Mouse (Mus musculus) fat pad, adult 2 months (tissue): ENCODE measurements around the gene Lrtm1.
A peak's percentile ranks its signal among the peaks of the same experiment; 100 is the strongest.

Experiments used
- DNase-seq: peaks from one replicate; pipeline ENCODE4 v3.0.0-alpha.2; 2011; ENCODE audit warnings: low read depth, low spot score; ENCODE audit errors: extremely low read depth

Gene Lrtm1

DNA sequence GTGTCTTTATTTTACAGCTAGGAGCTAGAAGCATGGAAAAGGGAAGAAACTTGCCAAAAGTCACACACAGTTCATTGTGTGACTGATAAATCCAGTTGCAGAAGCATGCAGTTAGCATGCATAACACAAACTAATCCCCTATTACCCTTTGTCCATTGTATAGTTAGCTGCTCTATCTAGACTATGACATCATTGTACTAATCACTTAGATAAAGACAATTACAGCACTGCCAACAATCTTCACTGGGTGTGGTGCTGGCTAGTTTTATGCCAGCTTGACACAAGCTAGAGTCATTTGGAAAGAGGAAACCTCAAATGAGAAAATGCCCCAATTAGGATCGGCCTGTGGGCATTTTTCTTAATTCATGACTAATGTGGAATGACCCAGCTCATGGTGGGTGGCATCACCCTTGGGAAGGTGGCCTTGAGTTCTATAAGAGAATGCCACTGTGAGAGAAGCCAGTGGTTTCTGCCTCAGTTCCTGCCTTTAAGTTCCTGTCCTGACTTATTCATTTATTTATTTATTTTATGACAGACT, 13.9 kb downstream of the Lrtm1 start:
- DNase-seq = no peak

DNA sequence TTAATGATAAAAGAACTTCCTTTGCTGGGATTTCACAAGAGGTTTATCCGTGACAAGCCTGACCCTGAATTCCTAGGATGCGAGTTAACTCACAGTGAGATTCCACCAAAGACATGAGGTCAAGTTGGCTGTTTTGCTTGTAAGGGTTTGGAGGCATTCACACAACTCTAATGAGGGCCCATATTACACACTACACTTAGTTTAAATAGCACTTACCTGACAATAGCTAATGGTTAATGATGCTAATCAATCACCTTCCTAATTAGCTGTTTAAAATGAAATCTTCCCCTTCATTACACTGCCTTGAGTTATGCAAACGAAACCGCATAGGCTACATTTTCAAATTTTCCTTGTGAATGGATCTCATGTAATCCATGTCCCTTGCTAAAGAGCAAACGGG, 20.2 kb downstream of the Lrtm1 start:
- DNase-seq = no peak

DNA sequence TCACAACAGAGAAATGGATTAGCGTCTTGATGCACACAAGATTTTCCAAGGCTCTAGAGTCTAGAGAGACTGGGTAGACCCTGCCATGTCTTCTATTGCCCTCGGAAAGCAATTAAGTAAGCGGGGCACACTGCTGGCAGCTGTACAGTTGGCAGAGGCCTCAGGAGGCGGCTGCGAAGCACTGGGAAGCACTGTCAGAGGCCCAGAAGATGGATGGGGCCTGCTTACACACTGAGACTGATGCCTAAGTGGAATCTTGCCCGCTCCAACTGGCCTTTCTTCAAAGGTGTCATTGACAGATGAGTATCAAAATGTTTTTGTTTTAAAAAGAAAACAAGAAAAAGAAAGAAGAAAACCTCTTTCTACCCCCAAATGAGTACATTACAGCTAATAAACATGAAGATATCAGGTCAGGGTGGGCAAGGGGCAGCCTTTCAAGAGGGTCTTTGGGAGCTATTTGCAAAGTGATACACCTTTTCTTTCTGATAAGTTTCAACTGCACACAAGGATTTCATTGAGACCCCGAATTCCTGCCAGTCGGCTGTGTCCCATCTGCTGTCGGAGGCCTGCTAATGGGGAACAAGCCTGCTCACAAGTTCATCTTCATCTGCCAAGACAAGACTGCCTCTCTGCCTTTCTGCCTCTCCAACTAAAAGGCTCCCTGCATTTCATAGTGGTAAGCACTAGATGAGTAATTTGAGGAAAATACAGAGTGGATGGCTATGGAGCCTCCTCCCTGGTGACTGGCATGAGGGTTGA, 22.8 kb downstream of the Lrtm1 start:
- no peak for DNase-seq

DNA sequence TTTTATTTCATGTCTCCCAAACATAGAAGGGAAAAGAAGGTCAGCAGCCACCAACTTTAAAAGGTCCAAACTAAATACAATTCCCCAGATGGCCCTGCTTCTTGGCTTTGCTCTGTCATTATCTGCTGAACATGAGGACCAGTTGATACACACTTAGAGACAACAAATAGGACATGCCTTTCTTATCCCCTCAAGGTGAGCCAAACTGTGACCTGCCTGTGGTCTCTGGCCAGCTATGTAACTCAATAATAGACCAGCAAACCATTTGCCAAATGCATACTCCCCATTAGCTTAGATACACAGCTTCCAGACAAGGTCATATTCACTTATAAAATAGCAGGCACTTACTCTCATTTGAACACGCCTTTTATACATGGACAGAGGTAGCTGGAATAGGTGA, 23.5 kb downstream of the Lrtm1 start:
- no peak for DNase-seq

DNA sequence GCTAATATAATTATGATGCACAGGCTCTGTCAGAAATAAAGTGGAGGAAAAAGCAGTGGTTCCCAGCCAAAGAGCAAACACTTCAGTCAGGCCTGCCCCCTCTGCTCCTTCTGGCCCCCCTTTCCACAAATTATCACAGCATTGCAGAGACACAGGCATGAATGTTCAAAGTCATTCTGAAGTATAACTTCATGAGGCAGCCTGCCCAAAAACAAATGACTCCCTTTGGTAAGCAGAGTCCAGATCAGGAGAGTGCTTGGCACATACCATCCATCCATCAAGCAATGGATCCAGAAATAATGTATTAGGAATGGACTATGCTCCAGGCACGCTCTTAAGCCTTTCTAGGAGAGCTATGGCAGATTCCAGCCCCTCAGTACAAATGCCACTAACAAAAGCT, 24.3 kb downstream of the Lrtm1 start:
- no peak for DNase-seq

DNA sequence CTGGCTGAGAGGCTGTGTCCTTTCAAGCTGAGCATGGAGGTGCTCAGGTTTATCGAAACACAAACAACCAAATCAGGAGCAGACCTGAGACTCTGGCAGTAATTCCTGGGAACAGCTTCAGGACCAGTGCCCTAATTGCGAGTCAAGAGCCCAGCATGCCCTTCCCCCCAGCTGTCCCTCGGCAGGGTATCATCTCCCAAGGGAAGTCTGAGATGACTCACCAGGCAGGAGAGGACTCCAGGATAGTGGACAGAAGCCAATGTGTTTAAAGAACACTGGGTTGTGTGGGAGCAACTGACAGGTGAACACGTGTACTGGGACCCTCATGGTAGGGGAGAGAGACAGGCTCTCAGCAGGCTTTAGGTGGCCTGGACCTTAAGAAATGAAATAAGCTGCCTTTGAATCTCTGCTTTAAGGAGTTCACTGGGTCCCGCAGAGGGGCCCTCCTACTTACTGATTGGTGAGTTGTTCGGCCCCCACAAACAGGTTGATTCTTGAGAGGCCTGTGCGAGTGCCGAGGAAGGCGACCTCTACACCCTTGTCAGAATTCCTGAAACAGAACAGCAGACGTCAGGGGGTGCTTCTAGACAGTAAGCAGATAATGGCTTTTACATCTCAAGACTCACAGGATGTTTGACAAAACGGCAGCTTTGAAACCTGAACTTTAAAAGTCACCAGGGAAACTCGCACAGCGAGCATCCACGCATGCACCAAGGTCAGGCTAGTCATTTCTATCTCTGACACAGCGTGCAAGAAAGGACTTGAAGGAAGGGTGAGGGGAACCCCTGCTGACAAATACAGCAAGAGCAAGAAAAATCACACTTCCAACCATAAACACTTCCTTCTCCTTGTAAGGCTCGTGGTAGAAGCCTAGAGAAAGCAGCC, 34.2 kb downstream of the Lrtm1 start:
- DNase-seq = no peak

DNA sequence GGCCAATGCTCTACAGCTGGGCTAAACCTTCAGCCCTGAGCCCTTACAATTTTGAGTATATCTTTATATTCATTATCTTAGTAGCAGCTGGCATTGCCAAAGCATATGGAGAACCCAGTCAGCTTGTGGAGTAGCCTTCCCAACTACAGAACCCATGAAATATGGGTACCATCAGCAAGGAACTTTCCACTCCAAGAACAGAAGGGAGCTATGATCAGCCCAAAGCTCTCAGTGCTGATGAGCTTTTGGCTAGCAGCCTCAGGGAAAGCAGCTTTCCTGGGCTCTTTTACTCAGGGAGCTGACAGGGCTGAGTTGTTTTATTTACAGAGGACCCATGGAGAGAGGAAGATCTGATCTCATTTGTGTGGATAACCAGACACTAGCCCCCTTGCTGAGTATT, 42.7 kb downstream of the Lrtm1 start:
- no peak for DNase-seq

DNA sequence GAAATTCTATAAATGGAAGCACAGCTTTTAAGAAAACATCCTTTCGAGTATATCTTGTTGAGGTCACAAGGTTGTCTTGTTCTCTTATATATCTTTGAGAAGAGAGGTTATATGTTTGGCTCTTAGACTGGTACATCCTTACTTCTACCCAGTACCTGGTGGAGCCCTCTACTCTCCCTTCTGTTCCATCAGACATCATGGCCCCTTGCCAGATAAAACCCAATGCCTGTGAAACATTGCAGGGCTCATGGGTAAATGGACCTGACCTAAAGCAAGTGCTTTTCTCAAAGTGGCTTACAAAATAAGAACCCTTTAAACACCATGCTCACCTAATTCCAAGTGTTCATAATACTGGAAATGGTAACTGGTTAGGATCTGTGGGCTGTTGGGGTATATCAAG, 43.5 kb downstream of the Lrtm1 start:
- DNase-seq = no peak

DNA sequence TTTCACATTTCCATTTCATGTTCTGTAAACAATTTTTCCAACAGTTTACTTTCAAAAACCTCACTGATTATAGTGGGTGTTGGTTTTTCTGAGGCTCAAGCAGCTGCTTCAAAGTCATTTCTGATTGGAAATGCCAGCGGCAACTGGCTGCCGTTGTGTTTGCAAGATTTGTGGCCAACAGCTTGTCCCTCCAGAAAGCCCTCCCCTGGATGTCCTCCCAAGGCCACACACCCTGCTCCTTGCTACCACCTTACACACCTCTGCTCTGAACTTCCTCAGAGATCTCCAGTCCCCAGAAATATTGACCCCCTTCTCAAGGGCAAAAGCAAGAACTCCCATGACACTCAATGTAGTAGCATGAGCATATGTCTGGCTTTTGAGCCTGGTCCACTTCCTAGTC, 44.7 kb downstream of the Lrtm1 start:
- DNase-seq = no peak

DNA sequence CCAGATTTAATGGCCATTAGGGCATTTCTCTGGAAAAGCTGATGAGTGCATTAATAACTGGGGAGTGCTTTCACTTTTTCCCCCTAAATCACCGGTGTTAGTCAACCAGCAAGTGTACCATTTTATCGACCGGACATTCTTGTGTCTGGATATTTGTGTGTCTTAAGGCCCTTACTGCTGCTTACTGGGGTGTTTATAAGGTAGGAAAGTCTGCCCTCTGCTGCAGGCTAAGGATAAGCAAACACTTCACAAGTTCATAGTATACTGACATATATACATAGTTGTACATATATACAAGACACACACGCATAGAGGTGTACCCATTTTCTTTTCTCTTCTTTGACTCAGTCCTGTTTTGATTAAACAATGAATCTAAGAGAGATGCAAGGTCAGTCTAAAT, 55.7 kb downstream of the Lrtm1 start:
- DNase-seq = no peak

DNA sequence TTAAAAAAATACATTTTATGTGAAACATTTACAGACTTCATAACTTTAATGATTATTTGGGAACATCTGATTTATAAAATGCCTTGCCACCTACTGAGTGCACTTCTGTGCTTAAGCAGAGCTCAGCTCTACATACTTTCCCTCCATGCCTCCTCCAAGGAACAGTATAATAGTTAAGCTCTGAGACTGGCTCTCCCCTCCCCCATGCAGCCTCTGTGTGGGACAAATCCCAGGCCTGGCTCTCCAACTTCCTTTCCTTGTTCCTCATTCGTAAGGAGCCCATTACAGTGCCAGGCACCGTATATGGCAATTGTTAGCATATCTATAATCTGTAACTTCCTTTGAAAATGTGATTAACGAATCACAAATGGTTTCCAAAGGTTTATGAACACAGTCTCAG, 59.4 kb downstream of the Lrtm1 start:
- no peak for DNase-seq

DNA sequence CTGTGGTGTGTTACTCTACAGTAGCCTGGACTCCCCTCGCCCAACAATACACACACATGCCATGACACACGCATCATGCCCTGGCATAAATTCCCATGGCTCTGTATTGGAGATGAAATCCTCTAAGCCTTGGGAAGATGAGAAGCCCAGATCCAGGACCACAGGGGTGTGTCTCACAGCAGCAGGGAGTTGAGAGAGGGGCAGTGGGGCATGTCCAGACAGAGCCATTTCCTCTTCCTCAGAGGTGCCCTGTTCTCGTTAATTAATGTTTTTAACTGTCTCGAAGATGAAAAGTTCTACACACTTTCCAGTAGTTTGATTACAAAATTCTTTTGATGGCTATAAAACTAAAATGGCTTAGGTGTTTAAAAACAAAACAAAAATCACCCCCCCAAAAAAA, 62.2 kb downstream of the Lrtm1 start:
- no peak for DNase-seq

DNA sequence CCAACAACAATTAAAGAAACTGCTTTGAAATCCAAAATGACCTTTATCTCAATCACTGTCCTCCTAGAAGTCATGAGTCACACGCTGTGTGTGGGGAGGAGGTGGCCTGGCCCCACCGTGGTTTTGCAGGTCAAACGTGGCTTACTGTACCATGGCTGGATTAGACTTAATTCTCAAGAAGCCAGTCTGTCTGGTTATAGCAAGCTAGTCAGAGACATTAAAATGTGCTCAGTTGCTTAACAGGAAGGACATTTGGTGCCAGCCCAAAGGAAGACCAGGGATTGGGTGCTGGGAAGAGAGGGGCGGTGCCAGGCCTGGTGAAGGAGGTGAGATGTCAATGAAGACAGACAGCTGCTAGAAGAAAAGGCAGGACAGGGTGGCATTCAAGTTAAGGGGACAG, 62.6 kb downstream of the Lrtm1 start:
- DNase-seq = peak; percentile 93

DNA sequence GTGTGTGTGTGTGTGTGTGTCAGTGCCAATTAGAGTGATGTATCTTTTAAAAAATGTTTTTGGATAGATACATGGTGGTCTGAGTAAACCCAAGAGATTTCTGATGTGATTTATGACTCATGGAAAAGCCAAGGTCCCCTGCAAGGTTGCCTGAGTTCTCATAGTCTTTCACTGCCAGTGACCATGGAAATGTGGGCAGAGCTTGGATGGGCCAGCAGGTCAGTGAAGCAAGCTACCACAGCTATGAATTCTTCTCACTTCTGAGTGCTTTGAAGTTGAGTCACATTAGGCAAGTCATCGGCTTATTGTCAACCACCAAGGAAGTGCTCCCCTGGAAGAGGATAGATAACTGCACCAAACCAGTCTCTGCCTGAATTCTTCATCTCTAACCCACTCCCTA, 64.2 kb downstream of the Lrtm1 start:
- DNase-seq = no peak
